Mouse (Mus musculus): ENCODE results near the gene Scoc.

DNA sequence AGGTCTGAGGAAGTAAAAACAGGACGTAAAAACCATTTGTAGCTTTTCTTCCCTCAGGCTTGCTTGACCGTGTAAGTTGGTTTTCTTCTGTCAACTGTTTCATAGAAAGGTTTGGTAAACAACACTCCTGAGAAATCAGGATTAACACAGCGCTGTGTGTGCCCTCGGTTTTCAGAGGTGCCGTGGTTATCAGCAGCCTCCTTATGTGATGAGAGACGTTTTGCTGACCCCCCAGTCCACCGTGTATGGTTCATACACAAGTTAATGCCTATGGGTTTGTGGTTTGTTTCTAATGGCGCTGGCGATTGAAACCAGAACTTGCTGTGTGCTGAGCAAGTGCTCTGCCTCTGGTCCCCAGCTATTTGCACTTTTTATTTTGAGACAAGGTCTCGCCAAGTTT lies 52.6 kb downstream of the Scoc start:
- TF ChIP-seq CTCF (conservative IDR thresholded peaks at IDR 0.05; ENCODE audit: insufficient read depth, insufficient read length, low read depth, low read length) (no peak), POLR2A (IDR thresholded peaks at IDR 0.05; ENCODE audit: low read depth, low read length) (no peak)
